Mouse (Mus musculus) myocyte (in vitro differentiated cells): Measurements from ENCODE around the gene Col16a1. TPM values are rescaled to one million over a fixed set of nuclear protein-coding genes. Genes with fewer than 3 reads are reported as not detected.

Experiments
- H3K27me3 ChIP-seq: one replicate; pipeline ENCODE4 v1.6.1; 2011; ENCODE audit not compliant: control insufficient read depth, insufficient read depth, insufficient read length
- H3K36me3 ChIP-seq: one replicate; pipeline ENCODE4 v1.6.1; 2011; ENCODE audit not compliant: control insufficient read depth, insufficient read depth
- H3K4me2 ChIP-seq: one replicate; pipeline ENCODE4 v1.6.1; 2011; ENCODE audit warnings: low read depth, control low read depth
- H3K4me3 ChIP-seq: one replicate; pipeline ENCODE4 v1.5.1; 2011; ENCODE audit warnings: mild to moderate bottlenecking, control low read depth, moderate library complexity
- H3K79me2 ChIP-seq: one replicate; pipeline ENCODE4 v1.6.1; 2011; ENCODE audit not compliant: control insufficient read depth, insufficient read depth
- H3ac ChIP-seq: one replicate; pipeline ENCODE4 v1.6.1; 2011; ENCODE audit not compliant: control insufficient read depth, insufficient read length
- CEBPB ChIP-seq: IDR thresholded peaks from 2 replicates; pipeline ENCODE4 v1.6.1; 2011; ENCODE audit warnings: mild to moderate bottlenecking, moderate library complexity; ENCODE audit not compliant: poor library complexity, insufficient read depth, severe bottlenecking
- E2F4 ChIP-seq: IDR thresholded peaks from one replicate; pipeline ENCODE4 v1.6.1; 2011; ENCODE audit warnings: mild to moderate bottlenecking, control low read depth, moderate library complexity; ENCODE audit not compliant: insufficient read depth
- MAX ChIP-seq: IDR thresholded peaks from one replicate; pipeline ENCODE4 v1.6.1; 2011; ENCODE audit warnings: low read depth, mild to moderate bottlenecking, control low read depth
- MYOD1 ChIP-seq, 3 experiments: IDR thresholded peaks; one replicate each; pipeline ENCODE4 v1.6.1; 2011; ENCODE audit warnings: control low read depth in 2 of 3, low read depth in 2 of 3, mild to moderate bottlenecking in 2 of 3, moderate library complexity in 1 of 3; ENCODE audit not compliant: insufficient read length in 2 of 3, control insufficient read depth in 1 of 3
- MYOG ChIP-seq, 3 experiments: IDR thresholded peaks; one replicate each; pipeline ENCODE4 v1.6.1; 2011; ENCODE audit warnings: control low read depth in 2 of 3, low read depth in 2 of 3, mild to moderate bottlenecking in 2 of 3; ENCODE audit not compliant: insufficient read length in 2 of 3, control insufficient read depth in 1 of 3, insufficient read depth in 1 of 3
- POLR2A ChIP-seq: IDR thresholded peaks from one replicate; pipeline ENCODE4 v1.6.1; 2011; ENCODE audit warnings: low read depth, mild to moderate bottlenecking, control low read depth, moderate library complexity; ENCODE audit not compliant: insufficient read length
- POLR2AphosphoS2 ChIP-seq: IDR thresholded peaks from one replicate; pipeline ENCODE4 v1.6.1; 2011; ENCODE audit warnings: low read depth, control low read depth; ENCODE audit not compliant: insufficient read length
- REST ChIP-seq: IDR thresholded peaks from one replicate; pipeline ENCODE4 v1.6.1; 2011; ENCODE audit warnings: mild to moderate bottlenecking, control low read depth, moderate library complexity; ENCODE audit not compliant: insufficient read depth, insufficient read length
- SRF ChIP-seq: IDR thresholded peaks from one replicate; pipeline ENCODE4 v1.6.1; 2011; ENCODE audit warnings: low read depth; ENCODE audit not compliant: control insufficient read depth, insufficient read length
- TCF12 ChIP-seq: IDR thresholded peaks from one replicate; pipeline ENCODE4 v1.6.1; 2011; ENCODE audit warnings: mild to moderate bottlenecking, control low read depth; ENCODE audit not compliant: poor library complexity, insufficient read depth, severe bottlenecking
- TCF3 ChIP-seq: IDR thresholded peaks from one replicate; pipeline ENCODE4 v1.6.1; 2011; ENCODE audit warnings: low read depth, control low read depth; ENCODE audit not compliant: insufficient read length
- USF1 ChIP-seq: IDR thresholded peaks from one replicate; pipeline ENCODE4 v1.6.1; 2011; ENCODE audit warnings: low read depth, mild to moderate bottlenecking, control low read depth, moderate library complexity
- polyA plus RNA-seq: library from polyadenylated mRNA; unstranded; fragments of >200 nt; fragmentation: generic; extraction: Trizol; gene quantifications from one replicate; pipeline ENCODE4 v1.2.1, GENCODE M21; 2012; ENCODE audit warnings: missing spikeins

The Col16a1 gene
- polyA plus RNA-seq, 1 experiment, result 13.9 TPM

DNA sequence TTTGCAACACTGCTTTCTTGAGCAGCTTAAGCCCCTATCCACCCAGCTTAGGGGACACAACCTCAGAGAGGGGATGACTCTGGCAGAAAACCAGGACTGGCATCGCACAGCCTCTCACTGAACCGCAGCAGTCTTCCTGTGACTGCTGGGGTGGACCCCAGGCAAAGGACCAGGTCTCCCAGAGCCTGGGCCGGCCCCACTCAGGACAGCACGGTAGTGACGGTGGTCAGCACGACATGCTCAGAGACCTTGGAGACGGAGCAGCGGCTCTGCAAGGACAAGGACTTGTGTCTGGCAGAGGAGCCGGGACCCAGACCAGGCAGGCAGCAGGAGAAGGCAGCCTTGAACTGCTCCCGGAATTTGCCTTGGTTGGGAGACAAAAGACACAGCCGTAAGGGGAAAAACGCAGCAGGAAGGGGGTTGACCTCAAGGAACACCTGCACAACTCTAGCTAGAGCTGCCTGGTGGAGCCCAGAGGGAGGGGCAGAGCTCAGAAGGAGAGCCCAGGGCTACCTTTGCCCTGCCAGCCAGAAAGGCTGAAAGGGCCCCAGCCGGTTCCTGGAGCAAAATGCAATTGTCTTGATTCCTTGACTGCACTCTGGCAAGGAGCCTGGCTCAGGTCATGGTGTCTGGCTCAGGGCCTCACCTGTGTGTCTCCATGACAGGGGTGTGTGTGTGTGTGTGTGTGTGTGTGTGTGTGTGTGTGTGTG is 83.2 kb downstream of the Col16a1 start:
- Histone ChIP-seq H3K79me2 (no peaks in the 10 kb centered on the region), H3K27me3 (peaks cover 8% of the 10 kb centered on the region), H3ac (no peak overlapping the region), H3K36me3 (peaks cover 1% of the 10 kb centered on the region), H3K4me3 (no peak overlapping the region), H3K4me2 (no peak overlapping the region)
- TF ChIP-seq REST, result no peak
- TF ChIP-seq TCF3, result no peak
- no peak for TF ChIP-seq SRF
- TF ChIP-seq USF1, result no peak

DNA sequence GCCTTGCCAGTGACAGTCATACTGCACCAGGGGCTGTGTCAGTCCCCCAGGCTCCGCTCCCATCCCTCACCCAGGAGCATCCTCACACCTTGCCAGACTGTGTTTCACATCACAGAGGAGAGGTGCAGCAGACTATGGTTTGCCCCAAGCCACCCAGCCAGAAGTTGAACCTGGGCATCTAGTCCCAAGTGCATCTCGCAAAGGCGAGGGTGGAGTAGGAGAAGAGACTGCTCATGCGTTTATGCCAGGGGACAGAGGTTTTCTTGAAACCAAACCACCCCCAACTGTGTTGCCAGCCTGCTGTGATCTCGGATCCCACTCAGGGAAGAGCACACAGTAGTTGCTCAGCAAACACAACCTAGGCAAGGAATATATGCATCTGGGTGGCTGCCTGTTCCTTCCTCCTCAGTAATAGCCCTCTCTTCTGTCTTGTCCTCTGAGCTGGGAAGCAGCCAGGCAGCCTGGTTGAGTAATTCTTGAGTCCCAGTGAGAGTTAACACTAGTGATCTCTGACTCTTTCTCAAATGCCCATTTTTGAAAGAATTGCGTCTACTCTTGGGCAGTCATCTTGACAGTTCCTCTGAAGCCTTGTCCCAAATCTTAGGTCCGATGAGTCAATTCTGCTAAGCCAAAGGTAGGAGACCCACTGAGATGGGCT is 83.9 kb downstream of the Col16a1 start:
- TF ChIP-seq E2F4, result no peak

DNA sequence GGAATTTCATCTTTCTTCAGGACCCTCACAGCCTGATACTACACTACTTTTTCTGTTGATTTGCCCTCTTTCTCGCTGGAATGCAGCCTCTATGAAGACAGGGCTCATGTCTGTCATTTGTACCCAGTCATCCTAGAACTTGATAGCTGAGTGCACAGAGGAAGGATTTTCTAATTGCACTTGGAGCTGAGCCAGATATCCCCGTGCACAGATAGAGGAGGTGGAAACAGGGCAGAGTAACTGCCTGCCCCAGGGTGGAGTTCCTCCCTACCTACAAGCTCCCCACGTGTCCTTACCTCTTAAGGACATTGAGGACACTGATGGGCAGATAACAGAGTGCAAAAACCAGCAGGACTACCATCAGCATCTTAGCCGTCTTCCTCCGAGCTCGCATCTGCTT is 85.8 kb downstream of the Col16a1 start:
- no peak overlapping the region for H3ac ChIP-seq
- no peak overlapping the region for H3K4me2 ChIP-seq
- no peaks in the 10 kb centered on the region for H3K79me2 ChIP-seq
- no peaks in the 10 kb centered on the region for H3K36me3 ChIP-seq
- H3K4me3 ChIP-seq, result no peak overlapping the region
- H3K27me3 ChIP-seq, result peaks cover 30% of the 10 kb centered on the region
- TF ChIP-seq TCF12, result no peak
- TF ChIP-seq E2F4, result no peak
- TF ChIP-seq SRF, result no peak
- TF ChIP-seq MYOD1 (IDR thresholded peaks at IDR 0.05; ENCODE audit: control insufficient read depth in 1 of 3, insufficient read length in 2 of 3, low read depth in 2 of 3), result no peak
- no peak for TF ChIP-seq MAX
- no peak for TF ChIP-seq POLR2AphosphoS2
- no peak for TF ChIP-seq TCF3
- TF ChIP-seq POLR2A, result no peak
- TF ChIP-seq CEBPB, result no peak
- no peak for TF ChIP-seq MYOG (IDR thresholded peaks at IDR 0.05; ENCODE audit: control insufficient read depth in 1 of 3, insufficient read depth in 1 of 3, insufficient read length in 2 of 3, low read depth in 2 of 3)
- no peak for TF ChIP-seq USF1
- no peak for TF ChIP-seq REST

More for the DNA sequence above, 83.9 kb downstream of the Col16a1 start:
- Histone ChIP-seq H3K4me2 (no peak overlapping the region), H3ac (no peak overlapping the region), H3K79me2 (no peaks in the 10 kb centered on the region), H3K4me3 (no peak overlapping the region), H3K27me3 (peaks cover 12% of the 10 kb centered on the region), H3K36me3 (no peaks in the 10 kb centered on the region)

DNA sequence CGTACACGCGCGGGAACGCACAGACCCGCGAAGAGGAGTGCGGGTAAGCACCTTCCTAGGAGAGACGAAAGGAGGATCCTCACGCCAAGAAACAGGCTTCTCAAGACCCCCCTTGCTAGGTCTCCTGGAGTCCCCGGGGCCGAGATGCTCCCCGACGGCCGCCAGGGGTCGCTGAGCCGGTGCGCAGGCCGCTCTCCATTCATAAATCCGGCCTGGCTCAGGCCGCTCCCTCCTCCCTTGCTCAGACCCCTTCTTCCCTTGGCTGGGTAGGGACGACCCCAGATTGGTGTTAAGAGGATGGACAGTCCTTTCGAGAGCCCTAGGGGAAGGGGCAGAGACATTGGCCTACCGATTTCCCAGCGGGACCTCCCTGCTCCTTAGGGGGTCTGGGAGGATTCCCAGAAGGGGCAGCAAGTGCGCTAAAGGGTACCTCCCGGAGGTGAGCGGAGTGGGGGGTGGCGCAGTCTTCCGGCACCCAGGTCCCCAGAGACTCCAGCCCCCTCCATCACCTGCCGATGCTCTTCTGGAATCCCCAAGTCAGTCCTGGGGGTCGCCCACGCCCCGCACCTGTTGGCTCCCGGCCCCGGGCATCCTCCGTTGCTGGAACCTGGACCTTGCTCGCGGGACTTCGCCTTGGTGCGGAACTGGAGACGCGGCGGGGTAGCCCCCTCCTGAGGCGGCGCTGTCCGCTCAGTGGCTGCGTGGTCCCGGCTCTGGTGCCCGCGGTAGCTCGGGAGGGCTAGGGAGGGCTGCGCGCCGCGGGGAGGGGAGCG is 91.0 kb downstream of the Col16a1 start:
- Histone ChIP-seq H3K4me3 (no peak overlapping the region), H3K4me2 (peak overlapping the region; percentile 12), H3K79me2 (no peaks in the 10 kb centered on the region), H3K36me3 (no peaks in the 10 kb centered on the region), H3K27me3 (peaks cover 59% of the 10 kb centered on the region), H3ac (no peak overlapping the region)
- TF ChIP-seq CEBPB, result no peak
- no peak for TF ChIP-seq TCF3
- TF ChIP-seq MAX, result no peak
- TF ChIP-seq TCF12, result no peak
- no peak for TF ChIP-seq POLR2AphosphoS2
- TF ChIP-seq USF1, result no peak
- no peak for TF ChIP-seq MYOD1 (IDR thresholded peaks at IDR 0.05; ENCODE audit: control insufficient read depth in 1 of 3, insufficient read length in 2 of 3, low read depth in 2 of 3)
- TF ChIP-seq SRF, result no peak
- no peak for TF ChIP-seq E2F4
- no peak for TF ChIP-seq POLR2A
- no peak for TF ChIP-seq REST
- TF ChIP-seq MYOG (IDR thresholded peaks at IDR 0.05; ENCODE audit: control insufficient read depth in 1 of 3, insufficient read depth in 1 of 3, insufficient read length in 2 of 3, low read depth in 2 of 3), result no peak

DNA sequence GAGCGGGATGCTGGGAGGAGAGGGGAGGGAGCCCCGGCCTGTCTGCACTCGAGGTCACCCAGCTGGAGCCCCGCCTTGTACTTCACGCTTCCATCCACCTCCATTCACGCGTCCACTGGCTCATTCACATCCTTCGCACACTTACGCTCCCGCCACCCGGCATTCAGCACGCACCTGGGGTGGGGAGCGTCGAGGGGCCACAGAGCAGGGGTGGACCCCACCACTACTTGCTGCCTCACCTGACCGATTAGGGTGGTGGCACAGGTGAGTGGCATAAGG is 91.5 kb downstream of the Col16a1 start, which contains the start of gene Hcrtr1:
Gene Hcrtr1, minus strand, starts transcription at position 146 of the 279 bp plus-strand sequence.
- TF ChIP-seq POLR2AphosphoS2, result no peak
- no peak for TF ChIP-seq TCF12
- no peak for TF ChIP-seq MYOG (IDR thresholded peaks at IDR 0.05; ENCODE audit: control insufficient read depth in 1 of 3, insufficient read depth in 1 of 3, insufficient read length in 2 of 3, low read depth in 2 of 3)
- no peak within 1 kb of the TSS for H3ac ChIP-seq
- peak within 1 kb of the TSS; percentile 12 for H3K4me2 ChIP-seq
- H3K36me3 ChIP-seq, result no peaks in the 10 kb centered on the region
- H3K79me2 ChIP-seq, result no peaks in the 10 kb centered on the region
- no peak within 1 kb of the TSS for H3K4me3 ChIP-seq
- H3K27me3 ChIP-seq, result peaks cover 60% of the 10 kb centered on the region
